Mouse (Mus musculus) left cerebral cortex, postnatal 36 days (tissue): ENCODE measurements at regions not wholly inside any gene's neighbourhood (a gene's known extent, or its start where the extent isn't known, plus 50 kb on each side); places are given as distances from the start of the nearest gene placed in this dataset.
A peak's percentile ranks its signal among the peaks of the same experiment; 100 is the strongest.

Experiments used
- DNase-seq, 2 experiments: peaks; one replicate each; pipeline ENCODE4 v3.0.0; 2021 to 2022; ENCODE audit warnings: low spot score in 2 of 2, mixed read lengths in 1 of 2
- intact Hi-C: fragments of 180-260 bp; cut with DNase I; formaldehyde crosslinking; loops from one replicate; pipeline ENCODE4 v1.15.1; 2025

GRCm38 (mm10) chr2:92742671-92743070 is 143.2 kb downstream of the Chst1 start:
- intact Hi-C loops, result no loop called here
- DNase-seq, result no peak

GRCm38 (mm10) chr2:92743152-92743551 is 143.6 kb downstream of the Chst1 start:
- intact Hi-C loops, result no loop called here
- DNase-seq, result no peak

- intact Hi-C loops, result no loop called here
- no peak for DNase-seq
These were observed 144.4 kb downstream of the Chst1 start for GRCm38 (mm10) chr2:92743911-92744310.

GRCm38 (mm10) chr2:92747406-92747805 is 147.9 kb downstream of the Chst1 start:
- intact Hi-C loops, result no loop called here
- DNase-seq, result no peak

- intact Hi-C loops, result no loop called here
- no peak for DNase-seq
These were observed 150.6 kb downstream of the Chst1 start for GRCm38 (mm10) chr2:92750116-92750515.

- DNase-seq, result no peak
- intact Hi-C loops, result no loop called here
These were observed 151.2 kb downstream of the Chst1 start for GRCm38 (mm10) chr2:92750672-92751071.

- DNase-seq, result no peak
- intact Hi-C loops, result no loop called here
These were observed 151.7 kb downstream of the Chst1 start for GRCm38 (mm10) chr2:92751256-92751655.

- DNase-seq, result no peak
- intact Hi-C loops, result no loop called here
These were observed 152.6 kb downstream of the Chst1 start for GRCm38 (mm10) chr2:92752156-92752555.

GRCm38 (mm10) chr2:92752794-92753193 is 153.3 kb downstream of the Chst1 start:
- DNase-seq, result no peak
- intact Hi-C loops, result no loop called here

- no peak for DNase-seq
- intact Hi-C loops, result no loop called here
These were observed 155.2 kb downstream of the Chst1 start for GRCm38 (mm10) chr2:92754505-92755280.

- no peak for DNase-seq
- intact Hi-C loops, result no loop called here
These were observed 157.0 kb downstream of the Chst1 start for GRCm38 (mm10) chr2:92756491-92756890.

GRCm38 (mm10) chr2:92758775-92759174 is 156.1 kb upstream of the Syt13 start:
- intact Hi-C loops, result no loop called here
- no peak for DNase-seq

- intact Hi-C loops, result no loop called here
- DNase-seq, result no peak
These were observed 150.8 kb upstream of the Syt13 start for GRCm38 (mm10) chr2:92763881-92764635.

- intact Hi-C loops, result no loop called here
- no peak for DNase-seq
These were observed 147.4 kb upstream of the Syt13 start for GRCm38 (mm10) chr2:92767476-92768005.

- no peak for DNase-seq
- intact Hi-C loops, result no loop called here
These were observed 146.8 kb upstream of the Syt13 start for GRCm38 (mm10) chr2:92768088-92768487.

GRCm38 (mm10) chr2:92769061-92769460 is 145.8 kb upstream of the Syt13 start:
- DNase-seq, result no peak
- intact Hi-C loops, result no loop called here

GRCm38 (mm10) chr2:92770098-92770497 is 144.8 kb upstream of the Syt13 start:
- no peak for DNase-seq

GRCm38 (mm10) chr2:92772623-92773022 is 142.3 kb upstream of the Syt13 start:
- peak in 1 of 2 experiments; percentile 17 for DNase-seq
- intact Hi-C loops, result no loop called here

More at GRCm38 (mm10) chr2:92770098-92770497, 144.8 kb upstream of the Syt13 start:
- intact Hi-C loops, result no loop called here

GRCm38 (mm10) chr2:92776497-92776896 is 138.4 kb upstream of the Syt13 start:
- intact Hi-C loops, result no loop called here
- no peak for DNase-seq

- no peak for DNase-seq
- intact Hi-C loops, result no loop called here
These were observed 135.8 kb upstream of the Syt13 start for GRCm38 (mm10) chr2:92779101-92779500.

GRCm38 (mm10) chr2:92780021-92780420 is 134.9 kb upstream of the Syt13 start:
- no peak for DNase-seq
- intact Hi-C loops, result no loop called here
